ENCODE assay signal across 15 mouse cellular contexts in genomic region chr7:136343494-136343893, GRCm38 (mm10).
A peak's percentile ranks its signal among the peaks of the same experiment; 100 is the strongest.
DNase-seq lines count a peak whose midpoint lies in the region; ATAC-seq and TF ChIP-seq lines count a peak whose summit lies in the region.
"Had no signal": no experiment of that assay in that cellular context is flagged by ENCODE, and none has a peak within 500 bp of the region (broad histone marks: within the 10 kb centered on the region; RNA-seq: fewer than 3 reads in every experiment).

No protein-coding gene starts in this region.

- no peaks in the 10 kb centered on the region for H3K9me3 ChIP-seq in hindbrain, embryonic 10.5 days
- H3K9me3 ChIP-seq in hindbrain, postnatal 0 days (ENCODE audit: low read length): no peaks in the 10 kb centered on the region
- H3K9me3 ChIP-seq in lung, embryonic 14.5 days (ENCODE audit: low read depth, low read length): no peaks in the 10 kb centered on the region
- H3K9me3 ChIP-seq in embryonic facial prominence, embryonic 12.5 days: no peaks in the 10 kb centered on the region
- H3K9me3 ChIP-seq in limb, embryonic 12.5 days: no peaks in the 10 kb centered on the region

- peaks cover 41% of the 10 kb centered on the region for H3K4me1 ChIP-seq in hindbrain, embryonic 10.5 days (replicated peaks)
- peaks cover 6% of the 10 kb centered on the region; the same call in 1 of the 2 replicates for H3K4me1 ChIP-seq in hindbrain, postnatal 0 days (ENCODE audit: insufficient read depth, low read length)
- peaks cover 10% of the 10 kb centered on the region for H3K4me1 ChIP-seq in lung, embryonic 14.5 days (ENCODE audit: insufficient read depth)
- peaks cover 37% of the 10 kb centered on the region for H3K4me1 ChIP-seq in embryonic facial prominence, embryonic 12.5 days
- H3K4me1 ChIP-seq in limb, embryonic 12.5 days (replicated peaks): peaks cover 50% of the 10 kb centered on the region

- no peak overlapping the region for H3K9ac ChIP-seq in hindbrain, postnatal 0 days (replicated peaks; ENCODE audit: low read length)
- H3K9ac ChIP-seq in lung, embryonic 14.5 days: no peak overlapping the region
- no peak overlapping the region for H3K9ac ChIP-seq in embryonic facial prominence, embryonic 12.5 days
- H3K9ac ChIP-seq in limb, embryonic 12.5 days (replicated peaks): no peak overlapping the region

- H3K4me2 ChIP-seq in hindbrain, postnatal 0 days (ENCODE audit: low read depth, low read length): no peak overlapping the region
- peak overlapping the region; percentile 30; the same call in 1 of the 2 replicates for H3K4me2 ChIP-seq in lung, embryonic 14.5 days
- H3K4me2 ChIP-seq in embryonic facial prominence, embryonic 12.5 days (replicated peaks): no peak overlapping the region
- H3K4me2 ChIP-seq in limb, embryonic 12.5 days: peak overlapping the region; percentile 46
- H3K4me2 ChIP-seq: liver, embryonic 11.5 days had no signal

- no peaks in the 10 kb centered on the region for H3K36me3 ChIP-seq in hindbrain, embryonic 10.5 days
- H3K36me3 ChIP-seq in hindbrain, postnatal 0 days (ENCODE audit: insufficient read depth, low read length): no peaks in the 10 kb centered on the region
- H3K36me3 ChIP-seq in lung, embryonic 14.5 days (ENCODE audit: insufficient read depth): no peaks in the 10 kb centered on the region
- H3K36me3 ChIP-seq in embryonic facial prominence, embryonic 12.5 days: no peaks in the 10 kb centered on the region
- no peaks in the 10 kb centered on the region for H3K36me3 ChIP-seq in limb, embryonic 12.5 days

- no peak overlapping the region for H3K4me3 ChIP-seq in hindbrain, embryonic 10.5 days
- no peak overlapping the region for H3K4me3 ChIP-seq in hindbrain, postnatal 0 days (ENCODE audit: low read length)
- H3K4me3 ChIP-seq in lung, embryonic 14.5 days (ENCODE audit: low read depth, low read length): no peak overlapping the region
- H3K4me3 ChIP-seq in embryonic facial prominence, embryonic 12.5 days: no peak overlapping the region
- no peak overlapping the region for H3K4me3 ChIP-seq in limb, embryonic 12.5 days (replicated peaks)
- H3K4me3 ChIP-seq: gastrocnemius, adult 2 months; heart, adult 2 months had no signal

- ATAC-seq in hindbrain, postnatal 0 days: no peak
- 0 out of 2 replicates have a peak, but pooled peaks have one; percentile 31 for ATAC-seq in lung, embryonic 14.5 days (ENCODE audit: insufficient read depth)
- ATAC-seq in embryonic facial prominence, embryonic 12.5 days (ENCODE audit: insufficient number of reproducible peaks, insufficient read depth, low FRiP score, low TSS enrichment): no peak
- ATAC-seq in limb, embryonic 12.5 days (ENCODE audit: insufficient number of reproducible peaks, insufficient read depth, low FRiP score, low TSS enrichment, low read depth): no peak
- ATAC-seq: forebrain, embryonic 16.5 days had no signal

- no peak for TF ChIP-seq CTCF in hindbrain, postnatal 0 days (IDR thresholded peaks at IDR 0.05; ENCODE audit: low read depth)
- no peak for TF ChIP-seq CTCF in lung, embryonic 14.5 days (IDR thresholded peaks at IDR 0.05; ENCODE audit: low read depth)

- no peaks in the 10 kb centered on the region for H3K27me3 ChIP-seq in hindbrain, embryonic 10.5 days (ENCODE audit: insufficient read depth, poor library complexity, severe bottlenecking)
- H3K27me3 ChIP-seq in hindbrain, postnatal 0 days (ENCODE audit: insufficient read depth, low read length): no peaks in the 10 kb centered on the region
- no peaks in the 10 kb centered on the region for H3K27me3 ChIP-seq in lung, embryonic 14.5 days (ENCODE audit: insufficient read depth, low read length)
- H3K27me3 ChIP-seq in embryonic facial prominence, embryonic 12.5 days: no peaks in the 10 kb centered on the region
- H3K27me3 ChIP-seq in limb, embryonic 12.5 days: no peaks in the 10 kb centered on the region
- H3K27me3 ChIP-seq: Patski had no signal

- peak overlapping the region; percentile 45; the same call in 1 of the 2 replicates for H3K27ac ChIP-seq in hindbrain, embryonic 10.5 days
- no peak overlapping the region for H3K27ac ChIP-seq in hindbrain, postnatal 0 days
- peak overlapping the region; percentile 90 for H3K27ac ChIP-seq in lung, embryonic 14.5 days (ENCODE audit: low read depth)
- peak overlapping the region; percentile 89 for H3K27ac ChIP-seq in embryonic facial prominence, embryonic 12.5 days
- H3K27ac ChIP-seq in limb, embryonic 12.5 days: peak overlapping the region; percentile 97
- H3K27ac ChIP-seq: heart, adult 2 months had no signal

- no peak for DNase-seq in hindbrain, embryonic 10.5 days (ENCODE audit: low spot score)
- DNase-seq in hindbrain, postnatal 0 days (ENCODE audit: low spot score): no peak
- DNase-seq in lung, embryonic 14.5 days: no peak
- no peak for DNase-seq in lung, postnatal 25 days (ENCODE audit: low spot score)
- DNase-seq in thymus, adult 18-20 months: no peak
- DNase-seq: B cell, adult 2 months; gastrocnemius, adult 2 months; right cerebral cortex, postnatal 25 days; thymus, postnatal 36 days had no signal

- WGBS in hindbrain, embryonic 10.5 days: 87% methylated on average over 4 of the region's 4 CpGs
- WGBS in hindbrain, postnatal 0 days: 56% methylated on average over 4 of the region's 4 CpGs
- 63% methylated on average over 4 of the region's 4 CpGs for WGBS in lung, embryonic 14.5 days
- WGBS in embryonic facial prominence, embryonic 12.5 days: 52% methylated on average over 4 of the region's 4 CpGs
- WGBS in limb, embryonic 12.5 days: 45% methylated on average over 4 of the region's 4 CpGs

Comparison
In these comparisons a context has a peak if more than half of its experiments do, and no peak if none do; other contexts are left out.
1. H3K4me2 ChIP-seq: peak in lung, embryonic 14.5 days (single experiment) and limb, embryonic 12.5 days (single experiment); none in hindbrain, postnatal 0 days (single experiment) and embryonic facial prominence, embryonic 12.5 days (single experiment).